Mouse (Mus musculus) brain, embryonic 14.5 days (tissue): ENCODE results near the gene Taf5.

Experiments
- CTCF ChIP-seq: fragments of 200-500 bp; IDR thresholded peaks from 2 replicates; pipeline ENCODE4 v1.5.1; 2012; ENCODE audit warnings: inconsistent platforms, mild to moderate bottlenecking, moderate library complexity, borderline replicate concordance; ENCODE audit not compliant: insufficient read depth, insufficient read length; ENCODE audit errors: extremely low read depth
- POLR2A ChIP-seq: fragments of 200-500 bp; IDR thresholded peaks from 2 replicates; pipeline ENCODE4 v1.6.1; 2012; ENCODE audit warnings: mild to moderate bottlenecking, inconsistent platforms, borderline replicate concordance; ENCODE audit not compliant: poor library complexity, insufficient read depth, insufficient read length, severe bottlenecking; ENCODE audit errors: extremely low read depth

GRCm38 (mm10) chr19:47018330-47018729, 49.2 kb upstream of the Taf5 start:
- no peak for TF ChIP-seq CTCF
- TF ChIP-seq POLR2A, result no peak
